Mouse (Mus musculus) T-helper 1 cell (primary cell): Measurements from ENCODE around the gene Skap2.

ENCODE experiments used
- in situ Hi-C: fragments of 300-600 bp; cut with MboI, MseI; formaldehyde crosslinking; loops from one replicate; pipeline ENCODE4 v1.15.1; 2025; ENCODE audit warnings: high pct_unique_total_duplicates

The Skap2 gene

GRCm38 (mm10) chr6:52012409-52013244 is at the start of gene Skap2:
TSS of gene Skap2 (minus strand) at chr6:52012549.
- in situ Hi-C loops: no loop called here

GRCm38 (mm10) chr6:52058899-52059448 is 46.6 kb upstream of the Skap2 start:
- in situ Hi-C loops: no loop called here

GRCm38 (mm10) chr6:52058120-52058519 is 45.8 kb upstream of the Skap2 start:
- in situ Hi-C loops: no loop called here

GRCm38 (mm10) chr6:52053567-52054561 is 41.5 kb upstream of the Skap2 start:
- in situ Hi-C loops: no loop called here

GRCm38 (mm10) chr6:52050062-52050461 is 37.7 kb upstream of the Skap2 start:
- in situ Hi-C loops: no loop called here

- in situ Hi-C loops: no loop called here
These were observed 33.2 kb upstream of the Skap2 start for GRCm38 (mm10) chr6:52045517-52045916.

- in situ Hi-C loops: no loop called here
These were observed 23.7 kb upstream of the Skap2 start for GRCm38 (mm10) chr6:52036077-52036476.

GRCm38 (mm10) chr6:52031181-52031580 is 18.8 kb upstream of the Skap2 start:
- in situ Hi-C loops: no loop called here

- in situ Hi-C loops: loop anchor here (5.0 kb wide), 1 partner anchor 34 kb away; no protein-coding TSS in a partner anchor
These were observed 15.8 kb upstream of the Skap2 start for GRCm38 (mm10) chr6:52028131-52028530.

- in situ Hi-C loops: loop anchor here (5.0 kb wide), 1 partner anchor 35 kb away; no protein-coding TSS in a partner anchor
These were observed 14.8 kb upstream of the Skap2 start for GRCm38 (mm10) chr6:52027181-52027580.

- in situ Hi-C loops: loop anchor here (5.0 kb wide), 1 partner anchor 36 kb away; no protein-coding TSS in a partner anchor
These were observed 13.9 kb upstream of the Skap2 start for GRCm38 (mm10) chr6:52026281-52026680.

GRCm38 (mm10) chr6:52024730-52025129 is 12.4 kb upstream of the Skap2 start:
- in situ Hi-C loops: loop anchor here (5.0 kb wide), 1 partner anchor 38 kb away; no protein-coding TSS in a partner anchor

- in situ Hi-C loops: no loop called here
These were observed 10.0 kb upstream of the Skap2 start for GRCm38 (mm10) chr6:52022363-52022762.

- in situ Hi-C loops: no loop called here
These were observed 7.9 kb upstream of the Skap2 start for GRCm38 (mm10) chr6:52020276-52020675.

GRCm38 (mm10) chr6:52013245-52013945 is 1.0 kb upstream of the Skap2 start:
- in situ Hi-C loops: no loop called here

- in situ Hi-C loops: no loop called here
These were observed 565 bp downstream of the Skap2 start for GRCm38 (mm10) chr6:52011559-52012408.

GRCm38 (mm10) chr6:52009385-52009784 is 3.0 kb downstream of the Skap2 start:
- in situ Hi-C loops: loop anchor here (10.0 kb wide), 1 partner anchor 215 kb away; the partner anchor contains the start of gene Hoxa7

GRCm38 (mm10) chr6:52008757-52009156 is 3.6 kb downstream of the Skap2 start:
- in situ Hi-C loops: loop anchor here (10.0 kb wide), 1 partner anchor 216 kb away; the partner anchor contains the start of gene Hoxa7

- in situ Hi-C loops: loop anchor here (10.0 kb wide), 1 partner anchor 218 kb away; the partner anchor contains the start of gene Hoxa7
These were observed 5.6 kb downstream of the Skap2 start for GRCm38 (mm10) chr6:52006649-52007218.
